Mouse (Mus musculus) midbrain, postnatal 0 days (tissue): ENCODE measurements at regions not wholly inside any gene's neighbourhood (a gene's known extent, or its start where the extent isn't known, plus 50 kb on each side); places are given as distances from the start of the nearest gene placed in this dataset.

Experiments used
- ATAC-seq: fragments of 200-750 bp; cut with Nextera tagmentation; 2 replicates; pipeline ENCODE4 v1.8.0; 2017; ENCODE audit warnings: moderate number of reproducible peaks, mild to moderate bottlenecking, moderate TSS enrichment, moderate library complexity; ENCODE audit not compliant: low FRiP score
- DNase-seq: peaks from one replicate; pipeline ENCODE4 v3.0.0-alpha.2; 2015; ENCODE audit warnings: low spot score
- H3K27ac ChIP-seq: fragments of 300-500 bp; sonication (generic); 2 replicates; pipeline ENCODE4 v1.5.1; 2014; ENCODE audit warnings: low read depth, mild to moderate bottlenecking, low read length, mixed read lengths
- H3K27me3 ChIP-seq: fragments of 300-500 bp; sonication (generic); 2 replicates; pipeline ENCODE4 v1.6.1; 2014; ENCODE audit warnings: low read length, control low read depth, mixed read lengths; ENCODE audit not compliant: insufficient read depth
- H3K36me3 ChIP-seq: fragments of 300-500 bp; sonication (generic); 2 replicates; pipeline ENCODE4 v1.6.1; 2014; ENCODE audit warnings: low read length, control low read depth, mixed read lengths; ENCODE audit not compliant: insufficient read depth
- H3K4me1 ChIP-seq: fragments of 300-500 bp; sonication (generic); 2 replicates; pipeline ENCODE4 v1.6.1; 2014; ENCODE audit warnings: mild to moderate bottlenecking, control low read depth, antibody characterized with exemption, low read length, mixed read lengths; ENCODE audit not compliant: insufficient read depth
- H3K4me2 ChIP-seq: fragments of 300-500 bp; sonication (generic); 2 replicates; pipeline ENCODE4 v1.6.1; 2014; ENCODE audit warnings: low read depth, mild to moderate bottlenecking, low read length, mixed read lengths; ENCODE audit not compliant: poor library complexity, severe bottlenecking
- H3K4me3 ChIP-seq: fragments of 300-500 bp; sonication (generic); 2 replicates; pipeline ENCODE4 v1.5.1; 2014; ENCODE audit warnings: low read depth, mild to moderate bottlenecking, low read length, moderate library complexity
- H3K9ac ChIP-seq: fragments of 300-500 bp; sonication (generic); replicated peaks from 2 replicates; pipeline ENCODE4 v1.6.1; 2014; ENCODE audit warnings: mild to moderate bottlenecking, low read length, moderate library complexity, mixed read lengths; ENCODE audit not compliant: poor library complexity, severe bottlenecking
- H3K9me3 ChIP-seq: fragments of 300-500 bp; sonication (generic); 2 replicates; pipeline ENCODE4 v1.6.1; 2016; ENCODE audit warnings: low read length, control low read depth
- CTCF ChIP-seq: IDR thresholded peaks from 2 replicates; pipeline ENCODE4 v1.5.1; 2016; ENCODE audit warnings: antibody characterized with exemption, mild to moderate bottlenecking
- WGBS: fragments of 180-500 bp; shearing (Covaris S2); extraction: QIAGEN DNeasy Blood & Tissue Kit; methylation state at CpG from one replicate; pipeline ENCODE4 v1.1.7; 2014; 5-methylcytosine and 5-hydroxymethylcytosine counted together

DNA sequence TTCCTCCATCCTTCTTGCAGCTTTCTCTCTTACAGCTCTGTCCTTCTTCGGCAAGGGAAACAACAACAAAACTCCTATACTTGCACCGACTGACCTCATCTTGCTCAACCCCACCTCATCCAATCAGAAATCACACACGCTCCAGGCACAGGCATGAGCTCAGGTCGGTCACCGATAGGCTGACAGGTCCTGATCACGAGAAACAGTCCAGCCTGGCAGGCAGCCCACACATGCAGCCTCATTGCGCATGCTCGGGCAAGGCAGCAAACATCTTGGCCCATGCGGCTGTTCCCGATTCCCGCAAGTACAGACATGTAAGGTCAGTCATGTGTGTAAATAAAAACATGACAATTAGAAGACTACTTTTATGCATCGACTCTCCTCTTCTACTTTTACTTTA lies 441.9 kb downstream of the Mat2b start:
- DNase-seq, result no peak
- no peak for ATAC-seq

DNA sequence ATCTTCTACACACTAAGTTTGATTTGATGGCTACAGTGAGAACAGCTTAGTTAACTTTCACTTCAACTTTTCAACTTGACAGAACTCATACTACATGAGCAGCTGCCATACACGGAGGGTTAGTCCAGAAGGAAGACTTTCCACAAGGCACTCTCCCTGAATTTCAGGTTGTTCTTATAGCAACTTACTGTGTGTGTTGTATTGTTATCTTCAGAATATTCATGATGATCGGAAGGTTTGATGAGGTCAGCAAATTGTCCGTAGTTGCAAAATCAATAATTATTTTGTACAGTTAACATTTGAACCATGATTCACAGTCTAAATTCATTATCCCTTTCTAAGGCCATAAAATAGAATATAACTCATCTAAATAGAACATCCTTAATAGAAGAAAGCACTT lies 442.6 kb downstream of the Mat2b start:
- 89% methylated on average over 3 of the region's 3 CpGs for WGBS
- ATAC-seq, result no peak

More for the DNA sequence above, 441.9 kb downstream of the Mat2b start:
- Histone ChIP-seq H3K4me1 (no peaks in the 10 kb centered on the region), H3K4me2 (no peak overlapping the region), H3K9me3 (no peaks in the 10 kb centered on the region), H3K27ac (no peak overlapping the region), H3K36me3 (no peaks in the 10 kb centered on the region), H3K4me3 (no peak overlapping the region), H3K27me3 (no peaks in the 10 kb centered on the region), H3K9ac (no peak overlapping the region)
- WGBS, result 90% methylated on average over 12 of the region's 12 CpGs
- TF ChIP-seq CTCF, result no peak

DNA sequence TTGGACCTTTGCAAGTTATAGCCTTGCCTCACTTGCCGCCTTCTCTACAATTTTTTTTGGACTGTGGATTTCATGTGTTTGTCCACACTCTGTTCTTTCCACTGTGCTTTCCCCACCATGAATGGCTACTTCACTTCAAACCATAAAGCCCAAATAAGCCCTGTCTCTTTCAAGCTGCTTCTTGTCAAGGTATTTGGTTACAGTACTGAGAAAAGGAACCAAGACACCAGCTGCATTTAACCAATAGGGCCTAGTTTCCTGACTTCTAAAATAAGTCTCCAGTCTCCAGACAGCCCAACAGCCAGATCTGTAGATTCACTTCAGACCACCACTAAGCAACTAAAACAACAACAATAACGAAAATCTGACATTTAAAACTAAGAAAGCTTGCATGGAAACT lies 443.9 kb downstream of the Mat2b start:
- no peak overlapping the region for H3K9ac ChIP-seq
- H3K36me3 ChIP-seq, result no peaks in the 10 kb centered on the region
- WGBS, result 83% methylated on average over 2 of the region's 2 CpGs
- no peaks in the 10 kb centered on the region for H3K4me1 ChIP-seq
- H3K9me3 ChIP-seq, result no peaks in the 10 kb centered on the region
- TF ChIP-seq CTCF, result no peak
- H3K27ac ChIP-seq, result no peak overlapping the region
- H3K27me3 ChIP-seq, result no peaks in the 10 kb centered on the region
- ATAC-seq, result no peak
- no peak overlapping the region for H3K4me2 ChIP-seq
- no peak for DNase-seq
- H3K4me3 ChIP-seq, result no peak overlapping the region

More for the DNA sequence above, 442.6 kb downstream of the Mat2b start:
- no peaks in the 10 kb centered on the region for H3K9me3 ChIP-seq
- no peak overlapping the region for H3K27ac ChIP-seq
- no peak overlapping the region for H3K4me2 ChIP-seq
- no peak overlapping the region for H3K9ac ChIP-seq
- no peak overlapping the region for H3K4me3 ChIP-seq
- DNase-seq, result no peak
- no peaks in the 10 kb centered on the region for H3K4me1 ChIP-seq
- H3K36me3 ChIP-seq, result no peaks in the 10 kb centered on the region
- no peak for TF ChIP-seq CTCF
- no peaks in the 10 kb centered on the region for H3K27me3 ChIP-seq

DNA sequence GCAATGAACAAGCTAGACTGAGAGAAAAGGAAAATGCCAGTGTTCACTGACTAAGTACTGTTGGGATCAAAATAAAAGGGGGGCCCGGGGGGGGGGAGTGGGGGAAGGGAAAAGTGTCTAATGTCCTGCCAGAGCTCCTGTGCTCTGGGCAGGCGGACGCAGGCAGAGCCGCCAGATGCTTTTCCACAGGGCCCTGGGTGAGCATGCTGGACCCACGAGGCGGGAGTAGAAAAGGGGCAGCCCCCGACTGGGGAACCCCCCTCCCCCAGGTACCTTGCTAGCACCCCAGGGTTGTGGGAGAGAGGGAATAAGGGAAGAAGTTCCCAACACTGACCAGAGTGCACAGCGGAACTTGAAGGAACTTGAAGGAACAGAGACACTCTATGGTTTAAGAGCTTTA lies 478.6 kb downstream of the Mat2b start:
- no peak for DNase-seq
- no peaks in the 10 kb centered on the region for H3K27me3 ChIP-seq

More for the DNA sequence above, 478.6 kb downstream of the Mat2b start:
- Histone ChIP-seq H3K4me3 (no peak overlapping the region), H3K4me1 (no peaks in the 10 kb centered on the region), H3K9me3 (no peaks in the 10 kb centered on the region), H3K4me2 (no peak overlapping the region), H3K27ac (no peak overlapping the region), H3K9ac (no peak overlapping the region), H3K36me3 (no peaks in the 10 kb centered on the region)
- TF ChIP-seq CTCF, result no peak
- no peak for ATAC-seq
- 64% methylated on average over 8 of the region's 8 CpGs for WGBS
